ENCODE assay signal across 9 mouse cellular contexts in genomic region chr3:96502181-96503082, GRCm38 (mm10). TPM values are rescaled to one million over a fixed set of nuclear protein-coding genes. Genes with fewer than 3 reads are reported as not detected.
DNase-seq lines count a peak whose midpoint lies in the region; ATAC-seq lines count a peak whose summit lies in the region.
"Had no signal": no experiment of that assay in that cellular context is flagged by ENCODE, and none has a peak within 500 bp of the region (broad histone marks: within the 10 kb centered on the region; RNA-seq: fewer than 3 reads in every experiment).

No protein-coding gene starts in this region.

- H3K4me3 ChIP-seq in embryonic facial prominence, embryonic 12.5 days = peak overlapping the region; percentile 64
- peak overlapping the region; percentile 59 for H3K4me3 ChIP-seq in intestine, embryonic 15.5 days (replicated peaks)
- peak overlapping the region; percentile 72 for H3K4me3 ChIP-seq in midbrain, embryonic 13.5 days (replicated peaks)

- no peaks in the 10 kb centered on the region for H3K4me1 ChIP-seq in embryonic facial prominence, embryonic 12.5 days
- H3K4me1 ChIP-seq in intestine, embryonic 15.5 days (replicated peaks) = no peaks in the 10 kb centered on the region
- H3K4me1 ChIP-seq in midbrain, embryonic 13.5 days (replicated peaks) = peaks cover 12% of the 10 kb centered on the region

- H3K27me3 ChIP-seq in embryonic facial prominence, embryonic 12.5 days = no peaks in the 10 kb centered on the region
- H3K27me3 ChIP-seq in intestine, embryonic 15.5 days (replicated peaks) = no peaks in the 10 kb centered on the region
- H3K27me3 ChIP-seq in midbrain, embryonic 13.5 days = no peaks in the 10 kb centered on the region
- H3K27me3 ChIP-seq: Patski had no signal

- peak overlapping the region; percentile 66 for H3K4me2 ChIP-seq in embryonic facial prominence, embryonic 12.5 days (replicated peaks)
- H3K4me2 ChIP-seq in intestine, embryonic 15.5 days (replicated peaks) = peak overlapping the region; percentile 83
- peak overlapping the region; percentile 94 for H3K4me2 ChIP-seq in midbrain, embryonic 13.5 days (replicated peaks)

- peak; percentile 38 for DNase-seq in cerebellum, adult 9-11 months
- DNase-seq in 3134 (ENCODE audit: extremely low read depth, insufficient read length, low spot score) = peak; percentile 27
- no peak for DNase-seq in urinary bladder, postnatal 36 days (ENCODE audit: low spot score in 2 of 2)
- DNase-seq in cerebellum, postnatal 14 days = no peak

- H3K36me3 ChIP-seq in embryonic facial prominence, embryonic 12.5 days = no peaks in the 10 kb centered on the region
- no peaks in the 10 kb centered on the region for H3K36me3 ChIP-seq in intestine, embryonic 15.5 days
- H3K36me3 ChIP-seq in midbrain, embryonic 13.5 days = no peaks in the 10 kb centered on the region

- peak overlapping the region; percentile 76; the same call in 1 of the 2 replicates for H3K27ac ChIP-seq in embryonic facial prominence, embryonic 12.5 days
- peak overlapping the region; percentile 71 for H3K27ac ChIP-seq in intestine, embryonic 15.5 days
- H3K27ac ChIP-seq in midbrain, embryonic 13.5 days = no peak overlapping the region

- no peak for ATAC-seq in cerebellum, adult (ENCODE audit: insufficient number of reproducible peaks, low FRiP score, low TSS enrichment)
- no peak for ATAC-seq in embryonic facial prominence, embryonic 12.5 days (ENCODE audit: insufficient number of reproducible peaks, insufficient read depth, low FRiP score, low TSS enrichment)
- ATAC-seq in intestine, embryonic 15.5 days = no peak
- no peak for ATAC-seq in midbrain, embryonic 13.5 days

- under 1% methylated on average over 19 of the region's 19 CpGs for WGBS in embryonic facial prominence, embryonic 12.5 days
- WGBS in intestine, embryonic 15.5 days = under 1% methylated on average over 19 of the region's 19 CpGs
- WGBS in midbrain, embryonic 13.5 days = under 1% methylated on average over 19 of the region's 19 CpGs

- H3K9ac ChIP-seq in embryonic facial prominence, embryonic 12.5 days = peak overlapping the region; percentile 68
- peak overlapping the region; percentile 43 for H3K9ac ChIP-seq in intestine, embryonic 15.5 days
- peak overlapping the region; percentile 63 for H3K9ac ChIP-seq in midbrain, embryonic 13.5 days (replicated peaks)

- H3K9me3 ChIP-seq in embryonic facial prominence, embryonic 12.5 days = no peaks in the 10 kb centered on the region
- no peaks in the 10 kb centered on the region for H3K9me3 ChIP-seq in intestine, embryonic 15.5 days
- no peaks in the 10 kb centered on the region for H3K9me3 ChIP-seq in midbrain, embryonic 13.5 days

RNA-seq across cellular contexts. Expression of gene Hfe2, which starts 22.5 kb away (rescaled TPM):
- polyA plus RNA-seq in embryonic facial prominence, embryonic 12.5 days (2016; fragmentation: Nextera tagmentation; extraction: Ambion mirVana) = 3.2 and 4.0 TPM in 2 replicates
- 0.29 and 0.37 TPM in 2 replicates for polyA plus RNA-seq in intestine, embryonic 15.5 days (2015; fragmentation: Nextera tagmentation; extraction: Ambion mirVana)
- 0.62 and 0.76 TPM in 2 replicates for polyA plus RNA-seq in midbrain, embryonic 13.5 days (2015; fragmentation: Nextera tagmentation; extraction: Ambion mirVana)
- polyA plus RNA-seq: Patski had no signal

RNA-seq across cellular contexts. Expression of gene BC107364, which starts 50.3 kb away (rescaled TPM):
- polyA plus RNA-seq in embryonic facial prominence, embryonic 12.5 days (2016; fragmentation: Nextera tagmentation; extraction: Ambion mirVana) = 0.26 TPM in 1 of 2 replicates, not detected in the other
- 0.14 and 0.20 TPM in 2 replicates for polyA plus RNA-seq in intestine, embryonic 15.5 days (2015; fragmentation: Nextera tagmentation; extraction: Ambion mirVana)
- not detected in 2 replicates for polyA plus RNA-seq in midbrain, embryonic 13.5 days (2015; fragmentation: Nextera tagmentation; extraction: Ambion mirVana)
- polyA plus RNA-seq: Patski had no signal

RNA-seq across cellular contexts. Expression of gene Txnip, which starts 55.3 kb away (rescaled TPM):
- 75.8 and 80.8 TPM in 2 replicates for polyA plus RNA-seq in embryonic facial prominence, embryonic 12.5 days (2016; fragmentation: Nextera tagmentation; extraction: Ambion mirVana)
- polyA plus RNA-seq in intestine, embryonic 15.5 days (2015; fragmentation: Nextera tagmentation; extraction: Ambion mirVana) = 136 and 146 TPM in 2 replicates
- polyA plus RNA-seq in midbrain, embryonic 13.5 days (2015; fragmentation: Nextera tagmentation; extraction: Ambion mirVana) = 52.2 and 57.6 TPM in 2 replicates

Comparison
In these comparisons a context has a peak if more than half of its experiments do, and no peak if none do; other contexts are left out.
1. DNase-seq: peak in cerebellum, adult 9-11 months (single experiment) and 3134 (single experiment); none in urinary bladder, postnatal 36 days (0 of 2) and cerebellum, postnatal 14 days (0 of 2).
2. Peak in every context shown above with its lines, with median percentiles within 50 percentile points of each other: H3K4me2 ChIP-seq, H3K4me3 ChIP-seq and H3K9ac ChIP-seq.